Mouse (Mus musculus): ENCODE measurements around the gene Slc5a11. TPM values are rescaled to one million over a fixed set of nuclear protein-coding genes. Genes with fewer than 3 reads are reported as not detected.

Gene Slc5a11
- 4.3 TPM for polyA plus RNA-seq (2014; fragmentation: Illumina TruSeq; extraction: RNeasy Lipid Tissue Mini Kit (QIAGEN cat#74804); ENCODE audit: low replicate concordance)

GRCm38 (mm10) chr7:123214365-123215075 is at the start of gene Slc5a11:
TSS of gene Slc5a11 (plus strand) at chr7:123214780.

Other genes starting within 250 kb of the Slc5a11 start
- 115 TPM for gene Rbbp6, start 249.1 kb upstream of the Slc5a11 start, polyA plus RNA-seq (2014; fragmentation: Illumina TruSeq; extraction: RNeasy Lipid Tissue Mini Kit (QIAGEN cat#74804); ENCODE audit: low replicate concordance)
- gene Tnrc6a, start 90.9 kb upstream of the Slc5a11 start, polyA plus RNA-seq (2014; fragmentation: Illumina TruSeq; extraction: RNeasy Lipid Tissue Mini Kit (QIAGEN cat#74804); ENCODE audit: low replicate concordance): 78.6 TPM
- gene Lcmt1, start 155.0 kb downstream of the Slc5a11 start, polyA plus RNA-seq (2014; fragmentation: Illumina TruSeq; extraction: RNeasy Lipid Tissue Mini Kit (QIAGEN cat#74804); ENCODE audit: low replicate concordance): 83.4 TPM
- gene Arhgap17, start 155.1 kb downstream of the Slc5a11 start, polyA plus RNA-seq (2014; fragmentation: Illumina TruSeq; extraction: RNeasy Lipid Tissue Mini Kit (QIAGEN cat#74804); ENCODE audit: low replicate concordance): 31.6 TPM
- gene Aqp8, start 247.5 kb downstream of the Slc5a11 start, polyA plus RNA-seq (2014; fragmentation: Illumina TruSeq; extraction: RNeasy Lipid Tissue Mini Kit (QIAGEN cat#74804); ENCODE audit: low replicate concordance): 7.2 TPM